Mouse (Mus musculus): Measurements from ENCODE around the gene Anks4b. TPM values are rescaled to one million over a fixed set of nuclear protein-coding genes. Genes with fewer than 3 reads are reported as not detected.

Anks4b gene
- polyA plus RNA-seq, 1 experiment from 2014 or later, result 0.04 TPM

Other genes starting within 250 kb of the Anks4b start
- gene Dnah3, start 78.6 kb upstream of the Anks4b start, polyA plus RNA-seq (2015; fragmentation: Nextera tagmentation; extraction: Ambion mirVana), result not detected in 2 replicates
- gene Tmem159, start 71.5 kb upstream of the Anks4b start, polyA plus RNA-seq (2015; fragmentation: Nextera tagmentation; extraction: Ambion mirVana), result 19.5 and 39.1 TPM in 2 replicates
- 0.06 and 0.17 TPM in 2 replicates for gene Zp2, start 28.6 kb upstream of the Anks4b start, polyA plus RNA-seq (2015; fragmentation: Nextera tagmentation; extraction: Ambion mirVana)
- gene Crym, start 28.3 kb downstream of the Anks4b start, polyA plus RNA-seq (2015; fragmentation: Nextera tagmentation; extraction: Ambion mirVana), result 1.7 and 1.9 TPM in 2 replicates
- not detected in 2 replicates for gene Abca14, start 30.1 kb downstream of the Anks4b start, polyA plus RNA-seq (2015; fragmentation: Nextera tagmentation; extraction: Ambion mirVana)
- not detected in 2 replicates for gene Abca15, start 154.8 kb downstream of the Anks4b start, polyA plus RNA-seq (2015; fragmentation: Nextera tagmentation; extraction: Ambion mirVana)
- not detected in 2 replicates for gene Abca16, start 235.8 kb downstream of the Anks4b start, polyA plus RNA-seq (2015; fragmentation: Nextera tagmentation; extraction: Ambion mirVana)